Comparison of ENCODE assay signal across 20 mouse cellular contexts in the genomic region with DNA sequence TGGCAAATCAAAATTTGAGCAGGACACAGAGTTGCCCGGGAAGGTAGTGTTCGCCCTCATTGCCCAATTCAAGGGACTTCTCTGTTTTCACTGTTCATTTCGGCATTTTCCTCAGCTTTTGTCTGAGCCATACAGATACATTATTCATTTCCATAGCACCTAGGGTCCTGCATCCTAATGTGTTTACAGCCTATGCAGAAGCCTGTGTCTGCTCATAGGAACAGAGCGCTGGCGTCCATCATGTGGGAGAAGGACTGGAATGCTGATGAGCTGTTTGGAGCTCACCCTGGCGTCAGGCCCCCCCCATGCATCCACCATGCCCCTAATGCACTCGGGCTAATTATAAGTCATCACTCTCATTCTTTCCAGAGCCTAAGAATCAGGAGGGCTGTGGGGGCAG.
DNase-seq lines count a peak whose midpoint lies in the region; ATAC-seq and TF ChIP-seq lines count a peak whose summit lies in the region.
"Had no signal": no experiment of that assay in that cellular context is flagged by ENCODE, and none has a peak within 500 bp of the region (broad histone marks: within the 10 kb centered on the region; RNA-seq: fewer than 3 reads in every experiment).

No protein-coding gene starts in this region.

- no peaks in the 10 kb centered on the region for H3K9me3 ChIP-seq in neural tube, embryonic 12.5 days
- no peaks in the 10 kb centered on the region for H3K9me3 ChIP-seq in neural tube, embryonic 15.5 days (replicated peaks)
- H3K9me3 ChIP-seq in forebrain, embryonic 15.5 days: no peaks in the 10 kb centered on the region
- no peaks in the 10 kb centered on the region for H3K9me3 ChIP-seq in hindbrain, embryonic 14.5 days (ENCODE audit: control insufficient read depth, low read length)
- no peaks in the 10 kb centered on the region for H3K9me3 ChIP-seq in midbrain, embryonic 16.5 days (replicated peaks; ENCODE audit: control insufficient read depth, low read length, poor library complexity, severe bottlenecking)
- H3K9me3 ChIP-seq: embryonic facial prominence, embryonic 12.5 days had no signal

- H3K4me2 ChIP-seq in neural tube, embryonic 12.5 days (replicated peaks): no peak overlapping the region
- no peak overlapping the region for H3K4me2 ChIP-seq in neural tube, embryonic 15.5 days
- H3K4me2 ChIP-seq in forebrain, embryonic 15.5 days (replicated peaks): no peak overlapping the region
- H3K4me2 ChIP-seq in hindbrain, embryonic 14.5 days (replicated peaks): peak overlapping the region; percentile 11
- peak overlapping the region; percentile 27; the same call in 1 of the 2 replicates for H3K4me2 ChIP-seq in midbrain, embryonic 16.5 days (ENCODE audit: low read length)
- H3K4me2 ChIP-seq: embryonic facial prominence, embryonic 12.5 days had no signal

- H3K4me3 ChIP-seq in neural tube, embryonic 12.5 days: no peak overlapping the region
- H3K4me3 ChIP-seq in neural tube, embryonic 15.5 days (replicated peaks): no peak overlapping the region
- H3K4me3 ChIP-seq in forebrain, embryonic 15.5 days: no peak overlapping the region
- H3K4me3 ChIP-seq in hindbrain, embryonic 14.5 days (replicated peaks; ENCODE audit: low read length): no peak overlapping the region
- no peak overlapping the region for H3K4me3 ChIP-seq in midbrain, embryonic 16.5 days (ENCODE audit: low read depth, low read length)
- no peak overlapping the region for H3K4me3 ChIP-seq in cerebellum, adult 2 months (replicated peaks; ENCODE audit: insufficient read depth, low read depth, low read length)
- H3K4me3 ChIP-seq: embryonic facial prominence, embryonic 12.5 days; myocyte had no signal

- no peaks in the 10 kb centered on the region for H3K36me3 ChIP-seq in neural tube, embryonic 12.5 days
- H3K36me3 ChIP-seq in neural tube, embryonic 15.5 days: no peaks in the 10 kb centered on the region
- no peaks in the 10 kb centered on the region for H3K36me3 ChIP-seq in forebrain, embryonic 15.5 days
- no peaks in the 10 kb centered on the region for H3K36me3 ChIP-seq in hindbrain, embryonic 14.5 days (replicated peaks; ENCODE audit: control insufficient read depth, insufficient read depth)
- H3K36me3 ChIP-seq in midbrain, embryonic 16.5 days (ENCODE audit: control insufficient read depth, insufficient read depth, low read length): no peaks in the 10 kb centered on the region
- H3K36me3 ChIP-seq: embryonic facial prominence, embryonic 12.5 days had no signal

- no peak for TF ChIP-seq POLR2A in cerebellum, adult 2 months (IDR thresholded peaks at IDR 0.05; ENCODE audit: borderline replicate concordance, insufficient read depth, low read length)

- DNase-seq in hindbrain, embryonic 14.5 days (ENCODE audit: low spot score): no peak
- no peak for DNase-seq in cerebellum, adult 2 months
- no peak for DNase-seq in natural killer cell, adult 2 months (ENCODE audit: low spot score in 2 of 2)
- no peak for DNase-seq in cerebellum, postnatal 10 days
- DNase-seq: adrenal gland, postnatal 25 days; cerebellum, postnatal 14 days; heart, postnatal 14 days; kidney, postnatal 25 days; layer of hippocampus, adult 9-11 months; liver; lung, adult 18-20 months; thymus, postnatal 36 days had no signal

- no peak for TF ChIP-seq CTCF in cerebellum, adult 2 months (IDR thresholded peaks at IDR 0.05; ENCODE audit: borderline replicate concordance, insufficient read depth, low read depth, low read length)

- no peak overlapping the region for H3K27ac ChIP-seq in neural tube, embryonic 12.5 days
- no peak overlapping the region for H3K27ac ChIP-seq in neural tube, embryonic 15.5 days (replicated peaks)
- H3K27ac ChIP-seq in forebrain, embryonic 15.5 days (replicated peaks): no peak overlapping the region
- peak overlapping the region; percentile 62 for H3K27ac ChIP-seq in hindbrain, embryonic 14.5 days
- no peak overlapping the region; the same call in 1 of the 2 replicates for H3K27ac ChIP-seq in midbrain, embryonic 16.5 days (ENCODE audit: low read length)
- no peak overlapping the region for H3K27ac ChIP-seq in cerebellum, adult 2 months (ENCODE audit: insufficient read depth, low read length)
- H3K27ac ChIP-seq: embryonic facial prominence, embryonic 12.5 days; macrophage had no signal

- H3K9ac ChIP-seq in neural tube, embryonic 12.5 days: no peak overlapping the region
- no peak overlapping the region for H3K9ac ChIP-seq in neural tube, embryonic 15.5 days (replicated peaks)
- H3K9ac ChIP-seq in forebrain, embryonic 15.5 days (replicated peaks): no peak overlapping the region
- H3K9ac ChIP-seq in hindbrain, embryonic 14.5 days: no peak overlapping the region; the same call in 1 of the 2 replicates
- H3K9ac ChIP-seq in midbrain, embryonic 16.5 days (ENCODE audit: low read depth, low read length): no peak overlapping the region
- H3K9ac ChIP-seq: embryonic facial prominence, embryonic 12.5 days had no signal

- WGBS in neural tube, embryonic 12.5 days: 46% methylated on average over 7 of the region's 7 CpGs
- 31% methylated on average over 7 of the region's 7 CpGs for WGBS in neural tube, embryonic 15.5 days
- 25% methylated on average over 7 of the region's 7 CpGs for WGBS in forebrain, embryonic 15.5 days
- 30% methylated on average over 7 of the region's 7 CpGs for WGBS in hindbrain, embryonic 14.5 days
- WGBS in midbrain, embryonic 16.5 days: 30% methylated on average over 7 of the region's 7 CpGs
- 83% methylated on average over 7 of the region's 7 CpGs for WGBS in cerebellum, adult 2 months

- peaks cover 6% of the 10 kb centered on the region; the same call in 1 of the 2 replicates for H3K4me1 ChIP-seq in neural tube, embryonic 12.5 days
- no peaks in the 10 kb centered on the region; the same call in 1 of the 2 replicates for H3K4me1 ChIP-seq in neural tube, embryonic 15.5 days
- H3K4me1 ChIP-seq in forebrain, embryonic 15.5 days: peaks cover 12% of the 10 kb centered on the region; the same call in 1 of the 2 replicates
- peaks cover 9% of the 10 kb centered on the region for H3K4me1 ChIP-seq in hindbrain, embryonic 14.5 days (replicated peaks; ENCODE audit: control insufficient read depth, insufficient read depth, low read length)
- H3K4me1 ChIP-seq in midbrain, embryonic 16.5 days (ENCODE audit: control insufficient read depth, insufficient read depth, low read length): peaks cover 6% of the 10 kb centered on the region; the same call in 1 of the 2 replicates
- peaks cover 3% of the 10 kb centered on the region; the same call in 1 of the 2 replicates for H3K4me1 ChIP-seq in cerebellum, adult 2 months (ENCODE audit: control insufficient read depth, insufficient read depth, low read length)
- H3K4me1 ChIP-seq: embryonic facial prominence, embryonic 12.5 days had no signal

- no peaks in the 10 kb centered on the region for H3K27me3 ChIP-seq in neural tube, embryonic 12.5 days (replicated peaks)
- no peaks in the 10 kb centered on the region for H3K27me3 ChIP-seq in neural tube, embryonic 15.5 days (replicated peaks)
- H3K27me3 ChIP-seq in forebrain, embryonic 15.5 days: no peaks in the 10 kb centered on the region
- no peaks in the 10 kb centered on the region for H3K27me3 ChIP-seq in hindbrain, embryonic 14.5 days (ENCODE audit: control insufficient read depth, insufficient read depth, low read length)
- no peaks in the 10 kb centered on the region for H3K27me3 ChIP-seq in midbrain, embryonic 16.5 days (ENCODE audit: control insufficient read depth, insufficient read depth, low read depth, low read length)
- no peaks in the 10 kb centered on the region for H3K27me3 ChIP-seq in cerebellum, adult 2 months (ENCODE audit: control insufficient read depth, insufficient read depth, low read length)
- H3K27me3 ChIP-seq: embryonic facial prominence, embryonic 12.5 days had no signal

- ATAC-seq in neural tube, embryonic 12.5 days (ENCODE audit: low FRiP score, low read depth): peak; percentile 53; the same call in 1 of the 2 replicates
- no peak for ATAC-seq in neural tube, embryonic 15.5 days (ENCODE audit: low FRiP score)
- peak; percentile 78 for ATAC-seq in forebrain, embryonic 15.5 days (replicated peaks)
- ATAC-seq in hindbrain, embryonic 14.5 days (ENCODE audit: low FRiP score): peak; percentile 86; the same call in 1 of the 2 replicates
- ATAC-seq in midbrain, embryonic 16.5 days: peak; percentile 73; the same call in 1 of the 2 replicates
- ATAC-seq: intestine, embryonic 16.5 days had no signal

Comparison
In these comparisons a context has a peak if more than half of its experiments do, and no peak if none do; other contexts are left out.
1. H3K4me2 ChIP-seq: peak in hindbrain, embryonic 14.5 days (single experiment) and midbrain, embryonic 16.5 days (single experiment); none in neural tube, embryonic 12.5 days (single experiment), neural tube, embryonic 15.5 days (single experiment) and forebrain, embryonic 15.5 days (single experiment).